Mouse (Mus musculus) MEL-GATA-1-ER (cell line): ENCODE measurements around the gene Pitpnc1.

Experiments
- DNase-seq: peaks from one replicate; pipeline ENCODE4 v3.0.0-alpha.2; 2012; ENCODE audit warnings: low read depth; ENCODE audit errors: extremely low read depth

Gene Pitpnc1

GRCm38 (mm10) chr11:107245657-107246056, 224.8 kb downstream of the Pitpnc1 start:
- DNase-seq: no peak

- DNase-seq: no peak
Measured at GRCm38 (mm10) chr11:107243126-107243525, 227.4 kb downstream of the Pitpnc1 start.

GRCm38 (mm10) chr11:107241678-107242077, 228.8 kb downstream of the Pitpnc1 start:
- DNase-seq: no peak

GRCm38 (mm10) chr11:107238506-107238905, 232.0 kb downstream of the Pitpnc1 start:
- no peak for DNase-seq

DNA sequence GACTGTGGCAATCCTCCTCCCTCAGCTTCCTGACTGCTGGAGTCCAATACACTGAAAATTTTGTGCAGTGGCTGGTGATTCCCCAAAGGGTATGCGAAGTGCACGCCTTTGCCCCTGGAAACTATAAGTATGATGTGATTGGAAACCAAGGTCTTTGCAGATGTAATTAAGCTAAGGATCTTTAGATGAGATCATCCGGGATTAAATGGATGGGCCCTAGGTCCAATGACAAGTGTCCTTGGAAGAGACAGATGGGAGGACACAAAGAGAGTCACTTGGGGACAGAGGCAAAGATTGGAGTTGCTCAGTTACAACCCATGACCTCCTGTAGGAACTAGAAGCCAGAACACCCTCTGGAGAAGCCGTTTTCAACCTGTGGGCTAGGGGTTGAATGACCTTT, 233.0 kb downstream of the Pitpnc1 start:
- DNase-seq: no peak

- no peak for DNase-seq
Measured at GRCm38 (mm10) chr11:107233252-107233890, 237.1 kb downstream of the Pitpnc1 start.

DNA sequence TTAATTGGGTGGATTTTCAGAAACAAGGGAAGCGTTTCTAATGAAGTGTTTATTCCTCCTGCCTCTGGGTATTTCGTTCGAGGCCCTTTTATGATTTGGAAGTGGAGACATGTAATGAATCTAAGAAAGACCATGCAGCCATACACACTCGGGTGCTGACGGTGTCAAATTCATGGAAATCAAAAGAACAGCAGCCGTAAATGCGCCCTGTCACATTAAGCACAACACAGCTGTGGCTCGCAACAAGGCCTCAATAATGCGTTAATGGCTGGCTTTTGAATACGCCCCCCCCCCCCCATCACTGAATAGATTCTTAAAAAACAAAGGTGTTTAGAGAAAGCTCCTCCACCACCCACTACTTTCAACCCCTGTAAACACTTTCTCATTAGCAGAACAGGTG, 240.4 kb downstream of the Pitpnc1 start:
- no peak for DNase-seq

DNA sequence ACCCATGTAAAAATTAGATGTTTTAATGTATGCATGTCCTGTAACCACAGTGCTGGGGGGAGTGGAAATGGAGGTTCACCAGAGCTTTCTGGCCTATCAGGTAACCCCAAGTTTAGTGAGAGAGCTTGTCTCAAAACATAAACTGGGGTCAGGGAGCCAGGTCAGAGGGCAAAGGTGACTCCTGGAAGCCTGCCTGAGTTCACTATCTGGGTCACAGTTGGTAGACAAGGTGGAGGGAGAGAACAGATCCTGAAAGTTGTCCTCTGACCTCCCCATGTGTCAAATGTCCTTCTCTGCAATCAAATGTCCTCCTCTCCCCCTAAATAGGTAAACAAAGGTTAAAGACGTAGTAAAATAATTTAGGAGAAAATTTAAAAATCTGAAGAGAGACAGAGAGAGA, 244.1 kb downstream of the Pitpnc1 start:
- DNase-seq: no peak

- DNase-seq: no peak
Measured at GRCm38 (mm10) chr11:107226013-107226412, 244.5 kb downstream of the Pitpnc1 start.

DNA sequence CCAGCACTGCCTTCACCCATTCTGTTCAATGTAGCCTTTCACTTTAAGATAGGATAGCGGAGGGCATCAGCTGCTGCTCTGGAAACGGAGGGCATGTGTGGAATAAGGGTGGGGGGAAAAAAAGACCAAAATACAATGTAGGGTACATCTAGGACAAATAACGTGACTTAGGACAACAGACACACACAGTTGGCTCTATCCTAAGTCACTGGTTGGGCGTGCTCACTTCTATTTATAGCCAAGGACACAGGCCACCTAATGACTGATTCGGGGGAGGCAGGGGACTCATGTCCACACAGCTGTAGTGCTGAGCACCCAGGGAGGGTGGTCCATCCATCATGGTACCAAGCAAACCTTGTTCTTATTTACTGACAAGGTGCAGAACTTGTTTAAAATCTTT, 245.2 kb downstream of the Pitpnc1 start:
- no peak for DNase-seq

DNA sequence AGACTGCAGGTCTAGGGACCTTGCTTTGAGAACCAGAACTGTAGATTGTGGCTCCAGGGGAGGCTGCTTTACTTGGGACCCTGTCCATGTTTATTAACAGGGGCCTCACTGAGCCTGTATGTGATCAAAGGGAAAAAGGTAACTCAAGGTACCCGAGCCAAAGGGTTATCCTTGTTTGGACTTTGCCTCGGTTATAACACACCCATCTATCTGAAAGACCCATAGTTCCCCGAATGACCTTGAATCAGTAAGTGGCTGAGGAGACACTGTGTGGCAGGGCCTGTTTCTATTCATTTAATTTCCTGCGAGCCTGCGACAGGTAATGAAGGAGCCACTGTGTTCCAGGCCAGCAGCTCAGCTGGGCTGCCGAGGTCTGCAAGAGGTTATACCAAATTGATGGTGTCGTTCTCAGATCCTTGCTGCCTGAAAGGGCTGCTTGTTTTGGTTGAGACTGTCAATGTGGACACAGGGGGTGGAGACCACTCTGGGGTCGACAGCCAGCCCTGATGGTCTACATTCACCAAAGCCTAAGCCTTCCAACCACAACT, 246.8 kb downstream of the Pitpnc1 start:
- no peak for DNase-seq

- DNase-seq: no peak
Measured at GRCm38 (mm10) chr11:107223169-107223561, 247.3 kb downstream of the Pitpnc1 start.

DNA sequence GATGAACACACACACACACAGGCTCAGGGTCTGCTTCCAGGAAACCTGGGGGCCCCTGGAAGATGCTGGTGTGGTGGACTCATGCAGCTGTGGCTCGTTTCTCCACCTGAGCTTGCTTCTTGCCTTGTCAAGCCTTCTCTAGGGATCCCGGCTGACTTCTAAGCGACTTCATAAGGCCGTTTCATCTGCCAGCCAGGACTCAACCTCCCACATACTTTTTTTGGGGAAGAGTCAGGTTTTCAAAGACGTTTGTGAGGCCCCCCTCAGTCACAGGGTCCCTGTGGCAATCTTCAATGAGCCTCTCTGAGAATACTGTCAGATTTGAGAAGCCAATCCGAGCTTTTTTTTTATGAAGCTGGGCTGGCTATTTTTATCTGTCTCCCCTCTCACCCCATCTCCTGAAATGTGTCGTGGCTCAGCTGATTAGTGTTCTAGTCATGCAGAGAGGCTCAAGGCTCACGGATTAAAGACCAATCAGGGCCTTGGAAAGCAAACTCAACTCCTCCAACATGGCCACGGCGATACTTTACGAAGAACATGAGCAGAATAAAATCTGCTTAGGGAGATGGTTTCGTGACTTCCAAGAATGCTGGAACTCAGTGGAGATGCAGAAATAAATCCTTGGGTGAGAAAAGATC, 247.8 kb downstream of the Pitpnc1 start:
- DNase-seq: no peak

GRCm38 (mm10) chr11:107215111-107215510, 255.4 kb downstream of the Pitpnc1 start:
- DNase-seq: no peak

GRCm38 (mm10) chr11:107213745-107214144, 256.8 kb downstream of the Pitpnc1 start:
- DNase-seq: peak; percentile 41

- no peak for DNase-seq
Measured at GRCm38 (mm10) chr11:107209818-107210217, 260.7 kb downstream of the Pitpnc1 start.

DNA sequence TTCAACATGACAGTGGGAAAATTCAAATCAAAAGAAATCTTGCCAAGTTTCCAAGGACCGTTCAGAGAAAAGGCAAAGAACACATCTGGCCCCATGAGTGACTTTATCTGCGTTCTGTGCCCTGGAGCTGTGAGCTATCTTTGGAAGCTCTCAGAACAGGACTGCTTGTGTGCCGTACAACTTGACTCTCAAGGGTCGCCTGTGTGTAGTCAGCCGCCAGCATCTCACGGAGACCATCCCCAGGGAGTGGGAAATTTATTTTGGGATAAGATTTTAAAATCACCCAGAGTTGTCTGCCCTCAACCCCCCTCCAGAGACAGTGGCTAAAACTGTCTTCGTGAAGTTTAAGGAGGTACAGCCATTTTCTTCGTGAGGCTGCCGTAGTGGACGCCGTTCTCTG, 268.7 kb downstream of the Pitpnc1 start:
- no peak for DNase-seq

GRCm38 (mm10) chr11:107199281-107199680, 271.2 kb downstream of the Pitpnc1 start:
- no peak for DNase-seq

DNA sequence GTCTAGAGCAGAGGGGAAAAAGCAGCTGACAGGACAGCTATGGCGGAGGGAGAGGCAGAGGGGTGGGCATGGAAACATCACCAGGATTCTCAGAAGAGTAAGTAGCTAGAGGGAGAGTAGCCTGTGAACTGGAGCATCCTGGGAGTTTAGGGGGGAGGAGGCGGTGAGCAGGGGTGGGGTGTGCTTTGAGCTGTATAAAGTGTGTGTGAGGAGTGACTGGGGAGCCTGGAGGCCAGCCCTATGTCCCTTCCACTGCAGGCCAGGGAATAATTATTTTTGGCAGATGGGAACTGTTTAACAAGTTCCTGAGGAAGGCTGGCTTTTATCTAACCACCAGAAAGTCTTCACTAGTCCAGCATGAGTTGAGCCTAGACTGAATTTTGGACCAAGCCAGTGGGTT, 275.2 kb downstream of the Pitpnc1 start:
- DNase-seq: no peak

- no peak for DNase-seq
Measured at GRCm38 (mm10) chr11:107190376-107190775, 280.1 kb downstream of the Pitpnc1 start.

DNA sequence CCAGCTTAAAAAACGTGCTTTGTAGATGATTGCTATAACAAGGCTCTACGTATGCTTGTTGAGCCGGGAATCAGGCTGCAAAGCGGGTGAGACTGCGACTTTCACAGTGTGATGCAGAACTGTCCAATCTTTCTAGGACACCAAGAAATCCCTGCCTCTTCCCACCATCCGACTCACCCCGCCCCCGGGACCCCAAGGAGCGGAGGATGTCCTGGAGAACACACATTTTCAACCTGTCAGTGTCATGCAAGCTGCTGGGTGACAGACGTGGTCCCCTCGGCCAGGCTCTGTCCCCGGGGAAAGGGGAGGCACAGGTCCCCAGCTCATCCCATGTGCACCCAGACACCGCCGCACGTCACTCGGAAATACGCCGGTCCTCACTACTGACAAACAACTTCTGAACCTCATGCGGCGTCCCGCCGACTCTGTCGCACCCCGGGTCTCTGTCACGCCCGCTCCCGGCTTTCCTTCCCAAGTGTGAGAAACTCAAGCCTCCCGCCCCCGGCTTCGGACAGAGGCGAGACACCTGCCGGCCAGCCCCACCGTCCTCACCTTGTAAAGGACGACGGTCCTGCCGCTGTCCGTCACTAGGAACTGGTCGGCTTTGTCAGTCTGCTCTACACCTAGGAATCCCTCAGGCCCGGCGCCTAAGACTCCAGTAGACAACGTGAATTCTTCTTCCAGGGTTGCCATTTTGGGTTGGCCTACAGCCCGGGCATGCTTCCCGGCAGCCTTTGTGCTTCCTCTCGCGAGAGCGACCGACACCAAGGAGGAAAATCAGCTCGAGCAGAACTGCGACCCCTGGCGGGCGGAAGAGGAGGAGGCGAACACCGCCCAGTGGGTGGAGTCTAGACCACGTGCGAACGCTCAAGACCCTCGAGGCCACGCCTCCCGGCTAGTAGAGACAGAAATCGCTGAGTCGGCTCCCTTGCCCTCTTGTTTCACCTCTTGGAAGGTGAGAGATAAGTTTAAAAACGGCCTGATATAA, 281.6 kb downstream of the Pitpnc1 start, which contains the start of gene Nol11:
Nol11 (minus strand) TSS at position 817 of the 988 bp plus-strand sequence.
- DNase-seq: peak; percentile 93

- no peak for DNase-seq
Measured at GRCm38 (mm10) chr11:107183777-107184176, 286.7 kb downstream of the Pitpnc1 start.
